Mouse (Mus musculus) erythroblast, embryonic 14.5 days (primary cell): ENCODE measurements around the gene Stk10.

Experiments used
- GATA1 ChIP-seq: IDR thresholded peaks from 2 replicates; pipeline ENCODE4 v1.6.1; 2012; ENCODE audit warnings: low read length, inconsistent platforms, mixed read lengths
- TAL1 ChIP-seq: IDR thresholded peaks from 3 replicates; pipeline ENCODE4 v1.6.1; 2012; ENCODE audit warnings: low read length, inconsistent platforms, mixed read lengths

GRCm38 (mm10) chr11:32519354-32519753, 13.8 kb upstream of the Stk10 start:
- TF ChIP-seq GATA1 (no peak), TAL1 (no peak)
